9 mouse cellular contexts compared by ENCODE assay signal in genomic region chr3:87887400-87887799, GRCm38 (mm10). TPM values are rescaled to one million over a fixed set of nuclear protein-coding genes. Genes with fewer than 3 reads are reported as not detected.
"Had no signal": no experiment of that assay in that cellular context is flagged by ENCODE, and none has a peak within 500 bp of the region (broad histone marks: within the 10 kb centered on the region; RNA-seq: fewer than 3 reads in every experiment).

No protein-coding gene starts in this region.

RNA-seq across cellular contexts. Expression of gene Sh2d2a, which starts 40.8 kb away (rescaled TPM):
- total RNA-seq: layer of hippocampus, adult 18-20 months; layer of hippocampus, postnatal 10 days; left cerebral cortex, postnatal 36 days had no signal
- polyA plus RNA-seq: limb, embryonic 12.5 days; liver, embryonic 13.5 days; macrophage; midbrain, embryonic 11.5 days; midbrain, embryonic 15.5 days; neural tube, embryonic 13.5 days had no signal
